Mouse (Mus musculus) urinary bladder, postnatal 4 days (tissue): ENCODE measurements at regions not wholly inside any gene's neighbourhood (a gene's known extent, or its start where the extent isn't known, plus 50 kb on each side); places are given as distances from the start of the nearest gene placed in this dataset.

Experiments
- DNase-seq, 2 experiments: peaks; one replicate each; pipeline ENCODE4 v3.0.0; 2021 to 2022; ENCODE audit warnings: low spot score in 2 of 2

DNA sequence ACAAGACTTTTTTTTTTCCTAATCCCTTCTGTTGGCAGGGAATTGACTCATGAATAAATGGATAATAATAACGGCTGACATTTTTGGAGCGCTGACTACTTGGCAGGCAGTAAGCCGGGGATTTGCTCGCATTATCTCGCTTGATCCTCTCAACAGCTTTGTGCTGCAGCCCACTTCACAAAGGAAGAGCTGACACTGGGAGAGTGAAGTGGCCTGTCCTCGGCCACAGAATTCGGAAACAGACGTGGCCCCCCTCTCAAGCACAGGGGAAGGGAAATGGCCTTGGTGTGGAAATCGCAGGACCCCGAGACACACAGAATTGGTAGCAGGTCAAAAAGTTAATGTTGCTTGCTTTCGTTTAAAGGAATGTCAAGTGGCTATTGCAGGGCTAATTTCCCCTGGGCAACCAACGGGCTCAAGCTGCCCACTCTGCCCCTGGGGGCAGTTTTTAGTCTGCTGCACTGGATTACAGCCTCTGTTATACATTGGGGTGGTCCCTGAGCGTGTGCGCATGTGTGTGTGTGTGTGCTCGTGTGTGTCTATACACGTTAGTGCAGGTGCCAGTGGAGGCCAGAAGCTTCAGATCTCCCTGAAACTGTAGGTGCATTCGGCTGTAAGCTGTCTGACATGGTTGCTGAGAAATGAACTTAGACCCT, 483.1 kb downstream of the Plcl1 start:
- no peak for DNase-seq

DNA sequence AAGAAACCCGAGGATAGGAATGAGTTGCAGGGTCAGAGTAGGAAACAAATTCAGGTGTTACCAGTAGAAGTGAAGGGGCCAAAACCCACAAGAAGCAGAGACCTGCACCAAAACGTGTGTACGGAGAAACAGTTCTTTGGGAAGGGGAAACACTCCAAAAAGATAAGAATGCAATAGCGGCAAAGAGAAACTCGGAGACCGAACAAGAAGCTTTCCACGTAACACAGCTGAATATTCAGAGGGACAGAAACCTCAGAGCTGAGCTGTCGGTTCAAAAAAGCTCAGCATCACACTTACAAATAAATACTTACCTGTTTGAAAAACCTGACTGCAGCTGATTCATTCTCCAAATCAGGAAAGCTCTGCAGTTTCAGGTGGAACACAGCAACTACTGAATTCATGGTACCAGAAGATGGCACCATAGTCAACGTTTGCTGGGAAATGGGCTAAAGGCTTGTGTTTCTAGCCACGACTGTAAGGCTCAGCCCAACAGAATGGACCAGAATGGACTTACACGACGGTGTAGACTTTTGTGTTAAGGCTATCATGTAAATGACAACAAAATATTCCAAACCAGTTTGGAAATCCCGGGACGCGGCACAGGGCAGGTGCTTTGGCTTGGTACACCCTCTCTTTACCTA, 484.9 kb downstream of the Plcl1 start:
- no peak for DNase-seq

DNA sequence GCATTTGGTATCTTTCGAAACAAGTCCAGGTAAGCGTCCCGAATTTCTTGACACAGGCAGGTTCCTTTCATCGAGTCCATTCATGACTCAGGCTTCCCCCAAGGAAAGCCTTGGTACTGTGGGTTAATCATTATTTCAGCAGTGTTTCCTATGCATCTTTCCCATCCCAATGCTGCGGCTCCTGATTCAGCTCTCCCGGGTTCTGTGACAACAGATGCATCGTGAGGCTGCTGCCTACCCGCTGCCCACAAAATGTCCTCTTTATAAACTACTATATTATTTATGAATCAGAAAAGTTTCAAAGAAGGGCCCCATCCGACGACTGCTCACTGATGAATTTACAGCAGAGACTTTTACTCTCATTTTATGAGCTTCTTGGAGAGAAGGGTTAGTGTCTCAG, 486.2 kb downstream of the Plcl1 start:
- DNase-seq, result no peak

DNA sequence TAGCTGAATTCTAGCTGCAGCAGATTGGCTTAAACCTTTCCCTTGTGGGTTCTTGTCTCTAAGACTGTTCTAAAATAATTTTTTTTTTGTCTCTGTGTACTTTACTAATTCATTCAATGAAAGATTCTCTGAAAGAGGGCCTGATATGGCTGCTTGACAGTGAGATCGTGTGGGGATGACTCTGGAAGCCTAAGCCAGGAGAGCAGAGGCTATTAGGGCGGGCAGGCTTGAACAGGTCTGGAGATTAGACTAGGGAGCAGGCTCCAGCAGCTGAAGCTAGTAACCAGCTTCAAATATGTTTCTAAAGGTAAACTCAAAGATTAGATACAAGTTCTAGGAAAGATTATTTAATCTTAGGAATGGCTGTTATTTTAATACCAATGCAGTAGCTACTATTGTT, 491.9 kb downstream of the Plcl1 start:
- no peak for DNase-seq

DNA sequence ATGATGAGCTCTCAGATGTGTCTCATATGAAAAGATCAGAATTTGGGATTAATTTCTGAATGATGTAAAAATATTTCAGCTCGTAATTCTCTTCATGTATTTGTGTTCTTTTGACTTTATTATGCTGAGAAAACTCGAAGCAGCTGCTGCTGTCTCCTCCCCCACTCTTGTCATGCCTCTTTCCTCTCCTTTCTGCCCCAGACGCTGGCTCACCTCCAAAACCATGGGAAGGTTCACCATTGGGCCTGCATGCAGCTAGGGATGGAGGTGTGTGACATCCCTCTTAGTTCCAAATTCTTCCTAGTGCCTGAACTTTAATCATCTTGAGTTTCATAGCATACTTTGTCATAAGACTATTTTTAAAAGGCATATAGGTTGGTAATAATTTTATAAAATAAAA, 492.3 kb downstream of the Plcl1 start:
- DNase-seq, result no peak

DNA sequence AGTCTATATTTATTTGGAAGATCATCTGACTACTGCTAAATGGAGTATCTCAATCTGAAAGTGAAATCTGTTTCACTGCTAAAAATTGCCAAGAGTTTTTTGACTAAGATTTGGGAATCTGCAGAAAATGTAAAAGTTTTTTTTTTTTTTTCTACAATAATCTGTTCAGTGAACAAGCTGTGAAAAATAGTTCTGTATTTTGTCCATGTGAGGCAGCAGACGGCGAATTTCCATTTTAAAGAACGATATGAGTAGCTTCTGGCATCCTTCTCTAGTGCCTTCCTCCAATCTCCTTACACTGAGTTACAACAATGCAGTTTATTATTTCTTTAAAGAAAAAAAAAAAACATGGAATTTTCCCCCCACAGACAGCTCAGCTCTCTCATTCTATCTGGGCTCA, 494.3 kb downstream of the Plcl1 start:
- DNase-seq, result no peak

DNA sequence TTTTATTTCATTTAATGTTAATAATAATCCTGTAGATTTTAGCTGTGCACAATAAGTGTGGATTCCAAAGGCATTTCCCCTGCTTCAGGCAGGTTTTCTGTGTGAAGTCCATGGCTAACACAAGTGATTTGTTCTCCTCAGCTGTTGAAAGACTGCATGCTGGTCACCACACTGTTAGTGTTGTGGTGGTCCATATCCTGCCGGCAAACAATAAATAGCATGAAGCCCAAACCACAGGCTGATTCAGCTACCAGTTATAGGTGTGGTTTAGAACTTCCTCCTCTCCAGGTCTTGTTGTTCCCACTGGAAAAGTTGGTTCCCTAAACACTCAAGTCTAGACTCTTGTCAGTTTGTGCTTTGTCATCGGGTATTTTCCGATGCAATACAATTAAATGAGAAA, 497.5 kb downstream of the Plcl1 start:
- DNase-seq, result no peak

DNA sequence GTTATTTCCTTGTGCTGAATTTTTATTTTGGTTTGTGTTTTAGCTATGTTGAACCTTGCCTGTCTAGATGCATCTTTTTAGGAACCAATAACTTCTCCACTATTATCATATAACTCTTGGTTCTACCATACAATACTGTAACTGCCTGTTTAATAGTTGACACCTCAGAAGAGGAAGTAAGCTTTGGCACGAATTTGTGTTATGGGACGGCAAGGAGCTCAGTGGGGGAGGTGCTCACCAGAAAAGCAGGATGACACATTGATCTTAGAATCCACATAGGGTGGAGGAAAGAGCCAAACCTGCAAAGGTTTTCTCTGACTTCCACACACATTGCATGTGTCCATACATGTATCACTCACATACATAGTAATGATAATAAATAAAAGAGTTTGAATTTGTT, 498.9 kb downstream of the Plcl1 start:
- DNase-seq, result no peak

DNA sequence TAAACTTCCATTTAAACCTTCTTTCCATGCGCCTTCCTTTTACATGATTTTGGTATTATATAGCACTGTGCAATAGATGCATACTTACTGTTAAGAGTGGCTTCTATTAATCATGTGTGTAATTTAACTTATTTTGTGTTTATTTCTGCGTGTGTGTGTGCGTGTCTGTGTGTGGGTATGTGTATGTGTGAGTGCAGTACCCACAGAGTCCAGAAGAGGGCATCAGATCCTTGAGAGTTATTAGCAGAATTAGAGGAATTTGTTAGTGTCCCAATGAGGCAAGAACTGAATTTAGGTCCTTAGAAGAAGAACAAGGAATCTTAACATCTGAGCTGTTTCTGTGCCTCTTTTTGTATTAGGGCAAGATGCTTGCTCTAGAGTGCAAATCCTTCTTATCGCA, 499.5 kb downstream of the Plcl1 start:
- no peak for DNase-seq

DNA sequence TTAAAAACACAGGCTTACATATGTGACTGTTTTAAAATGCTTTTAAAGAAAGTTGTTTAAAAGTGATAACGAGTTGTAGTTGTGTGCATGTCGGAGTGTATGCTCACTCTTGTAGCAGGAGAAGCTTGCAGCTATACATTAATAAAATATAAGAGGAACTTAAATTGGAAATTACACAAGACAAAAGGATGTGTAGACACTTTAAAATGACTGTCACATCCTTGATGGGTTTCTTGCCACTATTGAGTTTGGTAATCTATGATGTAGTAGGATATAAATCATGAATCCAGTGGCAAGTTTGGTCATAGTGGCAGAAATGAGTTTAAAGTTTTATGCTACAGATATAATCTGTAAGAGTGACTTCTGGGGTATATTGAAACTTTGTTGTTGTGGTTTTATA, 504.3 kb downstream of the Plcl1 start:
- no peak for DNase-seq

DNA sequence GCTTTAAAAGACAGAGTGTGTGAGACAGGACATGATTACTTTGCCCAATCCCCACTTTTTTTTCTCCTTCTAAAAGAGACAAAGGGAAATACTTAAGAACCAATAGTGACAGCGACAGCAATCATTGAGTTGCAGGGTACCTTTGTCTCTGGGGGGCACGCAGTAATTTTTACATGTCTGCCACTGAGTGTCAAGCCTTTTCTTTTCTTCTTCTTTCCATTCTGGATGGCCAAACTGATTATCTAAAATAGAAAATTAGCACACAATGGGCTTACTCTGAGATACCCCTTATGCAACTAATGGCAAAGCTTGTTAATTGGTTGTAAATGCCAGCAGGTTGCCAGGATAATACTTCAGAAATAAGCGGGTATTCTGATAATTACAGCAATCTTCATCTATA, 508.6 kb downstream of the Plcl1 start:
- DNase-seq, result no peak

DNA sequence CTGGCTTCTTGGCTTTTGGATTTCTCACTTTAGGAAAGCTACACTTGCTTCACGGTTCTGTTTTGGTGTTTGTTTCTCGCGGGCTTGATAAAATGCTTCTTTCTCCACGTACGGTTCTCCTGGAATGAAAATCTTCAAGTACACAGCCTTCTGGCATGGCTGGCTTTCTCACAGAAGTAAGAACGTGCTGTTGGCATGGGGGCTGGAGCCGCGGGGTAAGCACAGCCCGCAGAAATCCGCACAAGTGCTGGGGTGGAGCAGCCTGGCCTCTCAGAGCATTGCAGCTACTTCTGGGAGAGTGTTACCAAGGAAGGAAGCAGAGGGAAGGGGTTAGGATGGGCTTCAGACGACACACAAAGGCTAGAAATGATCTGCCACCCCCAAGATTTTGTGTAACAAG, 510.2 kb downstream of the Plcl1 start:
- no peak for DNase-seq

DNA sequence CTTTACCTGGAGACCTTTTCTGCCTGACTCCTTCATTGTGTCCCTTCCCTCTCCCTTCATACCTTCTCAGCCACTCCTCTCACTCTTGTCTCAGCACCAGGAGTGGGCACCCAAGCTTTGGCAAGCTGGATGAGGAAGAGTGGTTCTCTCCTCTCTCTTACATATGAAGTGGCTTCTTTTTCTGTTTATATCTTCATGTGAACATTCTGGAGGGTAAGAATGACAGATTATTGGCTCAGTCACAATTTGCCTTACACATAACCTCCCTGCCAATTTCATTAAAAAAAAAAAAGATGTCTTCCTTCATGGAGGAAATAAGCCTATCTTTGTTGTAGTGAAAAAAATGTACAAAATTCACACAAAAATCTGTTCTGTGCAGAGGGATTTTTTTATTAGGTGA, 513.8 kb downstream of the Plcl1 start:
- no peak for DNase-seq

DNA sequence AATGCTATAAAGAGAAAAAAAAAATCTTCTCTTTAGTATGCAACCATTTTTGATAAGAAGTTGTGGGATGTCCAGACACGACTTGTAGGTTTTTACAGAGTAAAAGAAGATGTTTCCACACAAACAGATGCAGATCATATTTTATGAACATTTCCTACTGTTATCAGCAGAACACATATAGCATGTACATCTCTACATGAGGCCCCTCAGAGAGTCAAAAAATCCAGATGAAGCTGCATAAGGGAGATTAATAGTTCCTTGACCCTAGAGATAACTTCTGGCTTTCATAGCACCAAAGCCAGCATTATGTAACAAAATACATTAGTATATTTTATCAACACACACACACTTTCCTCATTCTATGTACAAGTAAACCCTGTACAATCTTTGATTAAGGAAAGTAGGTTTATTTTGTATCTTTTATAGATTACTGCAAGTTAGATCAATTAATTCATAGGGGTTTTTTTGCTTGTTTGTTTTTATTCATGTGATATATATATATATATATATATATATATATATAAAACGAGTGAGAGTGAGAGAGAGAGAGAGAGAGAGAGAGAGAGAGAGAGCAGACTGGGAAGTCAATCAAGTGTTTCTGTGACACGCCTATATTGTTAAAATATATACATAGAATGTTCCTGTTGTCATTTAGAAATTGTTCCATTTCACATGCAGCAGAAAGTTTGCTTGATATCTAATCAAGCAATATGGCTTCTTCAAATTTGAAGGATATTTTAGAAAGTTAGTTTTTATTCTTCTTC, 541.2 kb downstream of the Plcl1 start:
- DNase-seq, result no peak

DNA sequence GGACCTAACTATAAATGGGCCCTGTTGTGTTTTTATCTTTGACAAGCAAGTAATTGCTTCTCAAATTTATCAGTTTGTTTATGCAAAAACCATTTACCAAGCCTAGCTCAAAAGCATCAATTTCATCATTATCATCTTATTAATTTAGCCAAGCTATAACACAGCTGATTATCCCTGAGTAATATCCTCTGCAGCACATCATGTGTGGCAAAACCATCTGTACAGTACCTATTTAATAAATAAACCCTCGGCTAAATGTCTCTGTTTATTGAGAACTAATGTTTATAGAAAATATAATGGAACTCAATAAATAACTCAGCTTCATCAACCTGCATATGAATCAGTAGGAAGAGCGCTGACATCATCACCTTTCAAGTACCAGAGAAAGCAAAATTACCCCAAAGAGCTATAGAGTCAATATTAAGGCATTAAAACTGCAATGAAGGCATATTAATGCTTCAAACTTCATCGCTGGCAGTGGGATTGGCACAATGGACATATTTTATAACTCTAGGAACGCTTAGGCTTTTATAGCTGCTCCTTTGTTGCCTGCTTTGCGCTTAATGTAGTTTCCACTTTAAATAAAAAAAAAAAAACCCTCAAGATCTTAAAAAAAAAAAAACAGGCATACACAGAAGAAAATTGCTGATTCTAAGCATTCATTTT, 542.0 kb downstream of the Plcl1 start:
- no peak for DNase-seq

DNA sequence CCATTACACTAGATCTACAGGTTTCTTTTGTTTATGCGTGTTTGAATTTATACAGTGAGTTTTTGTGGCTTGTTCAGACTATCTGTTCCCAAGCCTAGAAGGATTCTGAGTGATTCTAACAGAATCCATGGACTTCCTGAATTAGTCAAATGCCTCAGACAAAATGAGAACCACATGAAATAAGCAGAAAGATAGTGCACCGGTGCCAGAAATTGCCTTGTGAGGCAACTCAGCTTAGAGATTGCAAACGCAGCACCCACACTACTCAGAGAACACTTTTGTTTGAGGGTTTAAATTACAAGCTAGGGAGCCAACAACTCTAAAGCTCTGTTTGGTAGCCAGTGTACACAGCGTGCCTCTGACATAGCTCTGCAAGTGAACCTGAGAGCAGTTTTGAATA, 543.9 kb downstream of the Plcl1 start:
- DNase-seq, result no peak

DNA sequence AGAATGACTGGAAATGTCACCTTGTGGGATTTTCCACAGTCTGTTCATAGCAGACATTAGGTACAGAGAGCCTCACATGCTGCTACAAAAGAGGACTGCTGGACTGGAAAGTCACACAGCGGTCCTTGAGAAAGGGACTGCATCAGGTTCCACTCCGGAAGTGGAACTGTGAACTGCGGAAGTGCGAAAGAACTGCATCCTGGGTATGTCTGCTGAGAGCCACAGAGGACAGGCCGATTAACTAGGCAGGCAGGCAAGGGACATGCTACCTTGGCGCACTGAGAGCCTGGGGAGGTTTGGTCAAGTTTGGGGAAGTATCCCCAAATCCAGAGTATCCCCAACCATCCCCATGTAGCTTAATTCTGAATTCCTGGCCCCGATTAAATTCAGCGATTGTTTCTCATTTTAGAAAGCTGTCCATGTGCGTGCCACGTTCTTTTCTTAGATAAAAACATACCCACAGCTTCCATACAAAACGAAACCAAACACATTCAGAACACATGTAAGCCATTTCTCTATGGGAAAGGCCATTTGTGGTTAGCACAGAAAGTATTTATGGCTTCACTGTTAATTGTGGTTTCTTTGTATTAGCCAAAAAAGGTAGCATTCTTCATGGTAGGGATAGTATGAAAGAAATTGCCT, 552.2 kb downstream of the Plcl1 start:
- no peak for DNase-seq

DNA sequence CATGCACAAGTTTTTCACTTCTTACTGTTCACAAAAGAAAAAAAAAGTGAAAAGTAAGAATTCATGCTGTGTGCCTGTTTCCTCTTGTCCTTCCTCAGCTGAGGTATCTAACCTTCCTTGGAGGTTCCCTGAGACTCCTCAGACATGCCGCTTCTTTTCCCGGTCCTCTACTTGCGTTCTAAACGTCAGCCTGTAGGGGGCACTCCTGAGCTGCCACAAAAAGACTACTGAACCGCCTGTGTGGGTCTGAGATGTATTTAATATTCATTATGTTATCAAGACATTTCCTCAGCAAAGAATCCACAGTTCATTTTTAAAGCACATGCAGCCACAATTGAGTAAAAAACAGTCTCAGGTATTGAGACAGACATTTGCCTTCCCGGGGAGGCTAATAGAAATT, 554.6 kb downstream of the Plcl1 start:
- DNase-seq, result no peak

DNA sequence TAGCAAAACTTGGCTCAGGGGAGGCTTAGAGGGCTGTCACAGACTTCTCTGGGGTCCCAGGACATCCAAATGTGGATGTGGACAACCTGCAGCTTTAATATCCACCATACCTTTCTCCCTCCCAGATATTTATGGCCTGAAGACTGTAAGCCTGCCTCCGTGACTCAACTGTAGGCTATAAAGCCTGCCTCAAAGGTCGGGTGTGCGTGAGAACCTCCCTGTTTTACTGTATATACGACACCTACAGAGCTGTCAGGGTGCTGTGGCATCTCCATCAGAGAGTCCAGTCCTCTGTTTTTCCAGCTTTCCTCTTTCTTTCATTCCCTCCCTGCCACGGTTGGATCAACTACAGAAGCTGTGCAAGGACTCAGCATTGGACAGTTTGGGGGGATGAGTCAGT, 558.1 kb downstream of the Plcl1 start:
- DNase-seq, result no peak

DNA sequence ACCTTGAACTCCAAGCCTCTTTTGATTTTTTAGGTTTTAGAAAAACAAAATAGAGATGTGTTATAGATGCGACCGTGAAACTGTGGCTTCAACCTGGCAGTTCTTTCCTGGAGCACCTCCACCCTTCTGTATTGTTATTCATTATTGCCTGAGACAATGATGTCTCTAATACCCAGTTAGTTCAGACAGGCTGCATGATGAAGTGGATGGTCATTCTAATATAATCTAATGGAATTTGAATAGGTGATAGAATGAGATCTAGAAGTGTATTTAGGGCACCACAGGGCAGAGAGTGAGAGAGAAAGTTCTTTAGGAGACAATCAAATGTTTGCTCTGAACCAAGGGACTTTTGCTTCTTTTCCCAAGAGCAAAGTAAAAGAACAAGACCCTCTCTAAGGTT, 560.6 kb downstream of the Plcl1 start:
- DNase-seq, result no peak

DNA sequence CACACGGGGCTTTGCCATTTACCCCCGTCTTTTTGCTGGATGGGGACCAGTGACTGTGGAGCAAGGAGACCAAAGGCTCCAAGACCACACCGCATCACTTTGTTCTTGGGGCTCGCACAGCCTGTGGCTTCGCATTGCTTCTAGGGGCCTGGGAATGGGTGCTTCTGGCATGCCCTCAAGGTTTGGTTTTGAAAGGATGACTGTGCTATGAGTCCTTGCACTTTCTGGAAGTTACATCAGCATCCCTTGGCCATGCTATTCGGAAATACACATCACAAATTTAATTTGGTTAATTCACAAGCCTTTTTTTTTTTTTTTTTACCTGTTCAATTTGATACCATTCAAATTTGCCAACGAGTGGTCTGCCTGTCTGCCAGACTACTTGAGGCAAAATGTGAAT, 562.1 kb downstream of the Plcl1 start:
- no peak for DNase-seq

DNA sequence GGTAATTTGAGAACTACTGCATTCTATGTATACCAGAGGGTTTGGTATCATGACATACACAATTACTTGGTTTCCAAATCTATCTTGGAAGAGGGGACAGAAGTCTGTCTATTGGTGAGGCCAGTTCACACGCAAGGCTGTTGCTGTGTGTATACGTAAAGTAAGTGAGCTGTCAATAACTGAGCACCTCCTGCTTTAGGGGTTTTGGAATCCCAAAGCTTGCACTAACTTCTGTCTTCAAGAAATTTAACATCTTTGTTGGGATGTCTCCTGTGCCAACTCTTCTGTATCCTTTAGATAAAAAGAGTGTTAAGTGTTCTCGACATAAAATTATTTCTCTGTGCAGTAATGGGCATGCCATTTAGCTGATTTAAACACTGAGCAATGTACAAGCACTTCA, 572.1 kb downstream of the Plcl1 start:
- DNase-seq, result no peak
